Mouse (Mus musculus) gonadal fat pad, adult 2 months (tissue): ENCODE results near the gene Lrrc1. TPM values are rescaled to one million over a fixed set of nuclear protein-coding genes. Genes with fewer than 3 reads are reported as not detected.

Source experiments
- DNase-seq: peaks from one replicate; pipeline ENCODE4 v3.0.0-alpha.2; 2012; ENCODE audit warnings: low read depth
- polyA plus RNA-seq: library from polyadenylated mRNA; depleted of rRNA; stranded (reverse); fragments of >200 nt; gene quantifications from 2 replicates; pipeline ENCODE4 v1.2.3, GENCODE M21; 2012; rRNA removed

Gene Lrrc1
- polyA plus RNA-seq, 1 experiment = 37.5 TPM

- no peak for DNase-seq
Observed at GRCm38 (mm10) chr9:77385611-77386010, 159.1 kb downstream of the Lrrc1 start.

GRCm38 (mm10) chr9:77384651-77385050, 160.0 kb downstream of the Lrrc1 start:
- DNase-seq = no peak

GRCm38 (mm10) chr9:77383951-77384350, 160.7 kb downstream of the Lrrc1 start:
- DNase-seq = no peak

GRCm38 (mm10) chr9:77382514-77382913, 162.2 kb downstream of the Lrrc1 start:
- no peak for DNase-seq

GRCm38 (mm10) chr9:77381565-77381964, 163.1 kb downstream of the Lrrc1 start:
- DNase-seq = no peak

Other genes with a start within 250 kb of the Lrrc1 start
- 0.07 and 0.10 TPM in 2 replicates for gene Mlip, start 191.9 kb downstream of the Lrrc1 start, polyA plus RNA-seq
- 0.13 and 0.18 TPM in 2 replicates for gene Klhl31, start 91.6 kb upstream of the Lrrc1 start, polyA plus RNA-seq
- 23.8 and 26.5 TPM in 2 replicates for gene Gclc, start 209.7 kb upstream of the Lrrc1 start, polyA plus RNA-seq